Mouse (Mus musculus) adipose tissue, adult 10 weeks (tissue): ENCODE measurements around the gene Gm10961. TPM values are rescaled to one million over a fixed set of nuclear protein-coding genes. Genes with fewer than 3 reads are reported as not detected.

Source experiments
- polyA plus RNA-seq: library from polyadenylated mRNA; stranded (reverse); fragments of 350-450 nt; fragmentation: Illumina TruSeq; extraction: RNeasy Lipid Tissue Mini Kit (QIAGEN cat#74804); gene quantifications from one replicate; pipeline ENCODE4 v1.2.3, GENCODE M21; 2014; ENCODE audit warnings: low read depth, low replicate concordance

Gene Gm10961
- polyA plus RNA-seq = not detected

DNA sequence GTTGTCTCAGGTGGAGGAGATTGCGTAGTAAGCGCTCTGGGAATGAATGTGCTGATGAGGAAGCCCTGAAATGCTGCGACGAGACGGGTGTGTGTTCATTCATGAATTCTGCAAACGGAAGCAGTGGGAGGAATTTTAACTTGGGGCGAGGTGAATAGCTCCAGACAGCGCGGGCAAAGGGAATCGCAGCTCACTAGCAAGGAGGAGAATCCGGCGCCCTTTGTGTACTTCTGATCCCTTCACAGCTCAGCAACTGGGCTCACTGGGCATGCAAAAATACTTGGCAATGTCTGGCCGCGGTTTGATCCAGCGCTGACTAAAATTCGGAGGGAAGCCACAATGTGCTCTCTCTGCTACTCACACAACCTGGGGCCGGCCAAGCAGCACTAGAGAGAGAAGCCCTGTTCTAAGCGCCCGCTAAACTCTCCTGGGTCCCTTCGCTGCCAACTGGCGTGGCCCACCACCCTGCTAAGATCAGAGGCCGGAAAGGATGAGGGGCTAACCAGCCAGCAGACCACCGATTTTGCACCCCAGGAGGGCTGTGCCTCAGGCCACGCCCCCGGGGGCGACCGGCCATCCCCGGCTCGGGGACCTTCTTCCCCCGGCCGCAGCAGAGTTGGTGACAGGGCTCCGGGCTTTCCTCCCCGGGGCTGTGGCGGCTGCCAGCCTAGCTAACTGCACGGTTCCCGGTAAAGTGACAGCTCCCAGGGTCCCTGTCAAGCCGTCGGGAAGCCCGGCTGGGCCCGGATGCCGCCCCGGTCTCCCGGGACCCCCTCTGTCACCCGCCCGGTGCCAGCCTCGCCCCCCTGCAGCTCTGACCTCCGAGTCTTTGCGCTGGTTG is at the start of gene Gm10961:
TSS of gene Gm10961 (plus strand) at position 641 of the 841 bp plus-strand sequence.

DNA sequence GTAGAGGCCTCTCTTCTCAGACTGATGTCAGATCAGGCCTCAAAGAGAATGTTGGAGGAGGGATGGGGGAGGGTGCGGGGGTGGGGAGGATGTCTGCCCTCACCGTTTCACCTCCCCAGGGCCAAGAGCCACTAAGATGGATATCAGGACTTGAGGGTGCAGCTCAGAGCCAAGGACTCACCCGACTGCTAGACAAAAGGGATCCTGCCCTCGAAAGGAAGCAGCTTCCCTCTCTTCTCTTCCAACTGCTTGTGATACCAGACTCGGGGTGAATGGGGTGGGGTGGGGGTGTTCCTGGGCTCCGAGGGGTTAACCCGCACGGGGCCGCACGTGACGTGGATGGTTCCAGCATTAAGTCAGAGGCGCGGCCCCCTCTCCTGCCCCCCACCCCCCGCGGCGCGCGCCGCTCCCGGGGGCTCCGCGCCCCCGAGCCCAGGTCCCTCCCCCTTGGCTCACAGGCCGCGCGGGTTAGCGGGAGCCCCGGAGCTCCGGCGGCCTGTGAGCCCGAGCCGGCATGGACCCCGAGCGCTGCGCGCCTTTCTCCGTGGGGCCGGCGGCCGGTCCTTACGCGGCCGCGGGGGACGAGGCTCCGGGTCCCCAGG is 36.4 kb upstream of the Gm10961 start, which contains the start of gene Alx3:
TSS of gene Alx3 (plus strand) at position 370 of the 602 bp plus-strand sequence.

DNA sequence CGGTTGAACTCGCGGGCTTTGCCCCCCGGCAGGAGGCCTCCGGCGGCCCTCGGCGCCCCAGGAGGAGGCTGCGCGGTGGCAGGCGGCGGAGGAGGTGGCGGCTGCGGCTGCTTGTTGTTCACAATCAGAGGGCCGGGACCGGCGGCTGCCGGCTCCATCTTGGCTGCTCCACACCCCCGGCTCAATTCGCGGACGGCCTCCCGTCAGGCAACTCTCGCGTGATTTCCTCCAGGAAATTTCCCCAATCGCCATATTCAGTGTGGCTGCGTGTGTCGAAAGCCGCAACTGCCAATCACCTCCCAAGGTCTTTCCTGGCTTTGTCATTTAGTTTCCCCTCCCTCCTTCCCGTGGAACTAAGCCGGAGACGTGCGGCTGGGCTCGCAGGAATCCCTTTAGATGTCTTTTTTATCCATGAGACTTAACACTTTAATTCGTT is 419 bp downstream of the Gm10961 start, which contains the start of gene Strip1:
TSS of gene Strip1 (minus strand) at position 172 of the 436 bp plus-strand sequence.

Other genes starting within 250 kb of the Gm10961 start
- 19.9 TPM for gene Kcnc4, start 171.8 kb upstream of the Gm10961 start, polyA plus RNA-seq
- gene Slc6a17, start 113.3 kb upstream of the Gm10961 start, polyA plus RNA-seq = 6.7 TPM
- 11.6 TPM for gene Ubl4b, start 76.2 kb upstream of the Gm10961 start, polyA plus RNA-seq
- gene Alx3, start 36.3 kb upstream of the Gm10961 start, polyA plus RNA-seq = not detected
- gene Strip1, start 372 bp downstream of the Gm10961 start, polyA plus RNA-seq = 26.2 TPM
- 110 TPM for gene Ahcyl1, start 65.2 kb downstream of the Gm10961 start, polyA plus RNA-seq
- gene Csf1, start 129.1 kb downstream of the Gm10961 start, polyA plus RNA-seq = 27.0 TPM
- 1.5 TPM for gene Eps8l3, start 245.9 kb downstream of the Gm10961 start, polyA plus RNA-seq